In genomic region chr11:61957296-61957813, GRCm38 (mm10) we compare ENCODE assay signal across 8 mouse cellular contexts. TPM values are rescaled to one million over a fixed set of nuclear protein-coding genes. Genes with fewer than 3 reads are reported as not detected.
DNase-seq lines count a peak whose midpoint lies in the region; ATAC-seq and TF ChIP-seq lines count a peak whose summit lies in the region.

No protein-coding gene starts in this region.

- H3K9ac ChIP-seq in forebrain, embryonic 11.5 days (ENCODE audit: low read length), result peak overlapping the region; percentile 55
- 0 out of 2 replicates have a peak overlapping the region, but pooled peaks have one; percentile 31 for H3K9ac ChIP-seq in limb, embryonic 15.5 days

- TF ChIP-seq POLR2A in thymus, adult 2 months (IDR thresholded peaks at IDR 0.05; ENCODE audit: control insufficient read depth, extremely low read depth, insufficient read depth, low read length, poor library complexity), result no peak

- no peak for ATAC-seq in forebrain, embryonic 11.5 days (replicated peaks; ENCODE audit: low FRiP score)
- no peak for ATAC-seq in limb, embryonic 15.5 days (ENCODE audit: insufficient number of reproducible peaks, low FRiP score, low TSS enrichment, low read depth)
- no peak for ATAC-seq in monocyte, adult 5-6 weeks (replicated peaks; ENCODE audit: insufficient number of reproducible peaks, low FRiP score, low TSS enrichment, poor library complexity, severe bottlenecking)

- peaks cover 5% of the 10 kb centered on the region; the same call in 1 of the 2 replicates for H3K4me1 ChIP-seq in thymus, adult 2 months (replicated peaks; ENCODE audit: control insufficient read depth, insufficient read depth, low read length)
- no peaks in the 10 kb centered on the region for H3K4me1 ChIP-seq in forebrain, embryonic 11.5 days (replicated peaks; ENCODE audit: control insufficient read depth, insufficient read depth, low read length)
- H3K4me1 ChIP-seq in limb, embryonic 15.5 days, result peaks cover 8% of the 10 kb centered on the region

- peak overlapping the region; percentile 100 for H3K4me2 ChIP-seq in forebrain, embryonic 11.5 days (ENCODE audit: low read depth, low read length, severe bottlenecking)
- peak overlapping the region; percentile 100 for H3K4me2 ChIP-seq in limb, embryonic 15.5 days

- H3K4me3 ChIP-seq in thymus, adult 2 months (ENCODE audit: control insufficient read depth, insufficient read depth, low read length), result peak overlapping the region; percentile 40
- H3K4me3 ChIP-seq in forebrain, embryonic 11.5 days (ENCODE audit: low read depth, low read length), result peak overlapping the region; percentile 63
- H3K4me3 ChIP-seq in limb, embryonic 15.5 days, result peak overlapping the region; percentile 58

- WGBS in thymus, adult 2 months, result 2% methylated on average over 25 of the region's 25 CpGs
- WGBS in forebrain, embryonic 11.5 days, result 3% methylated on average over 25 of the region's 25 CpGs
- 4% methylated on average over 25 of the region's 25 CpGs for WGBS in limb, embryonic 15.5 days

- no peak for TF ChIP-seq CTCF in thymus, adult 2 months (IDR thresholded peaks at IDR 0.05; ENCODE audit: borderline replicate concordance, control insufficient read depth, extremely low read depth, insufficient read depth, low read length, poor library complexity)

- H3K27me3 ChIP-seq in thymus, adult 2 months (ENCODE audit: control insufficient read depth, insufficient read depth, low read length), result peaks cover 3% of the 10 kb centered on the region; the same call in 1 of the 2 replicates
- H3K27me3 ChIP-seq in forebrain, embryonic 11.5 days (ENCODE audit: control insufficient read depth, insufficient read depth, low read length), result peaks cover 8% of the 10 kb centered on the region
- peaks cover 26% of the 10 kb centered on the region for H3K27me3 ChIP-seq in limb, embryonic 15.5 days

- no peaks in the 10 kb centered on the region for H3K9me3 ChIP-seq in forebrain, embryonic 11.5 days (ENCODE audit: control insufficient read depth, low read length)
- no peaks in the 10 kb centered on the region for H3K9me3 ChIP-seq in limb, embryonic 15.5 days

- peak; percentile 25 to 47 for DNase-seq in frontal cortex, postnatal 36 days (ENCODE audit: low spot score in 2 of 2)
- no peak for DNase-seq in frontal cortex, postnatal 14 days (ENCODE audit: low spot score in 2 of 2)
- DNase-seq in thymus, adult 2 months, result no peak
- DNase-seq in thymus, postnatal 4 days, result no peak
- DNase-seq in forebrain, embryonic 11.5 days (ENCODE audit: low spot score), result no peak
- peak; percentile 28 for DNase-seq in retina, adult 2 months (ENCODE audit: low read depth, low spot score)

- no peak overlapping the region for H3K27ac ChIP-seq in thymus, adult 2 months (ENCODE audit: control insufficient read depth, insufficient read depth, low read length)
- no peak overlapping the region for H3K27ac ChIP-seq in forebrain, embryonic 11.5 days (ENCODE audit: low read depth, low read length)
- H3K27ac ChIP-seq in limb, embryonic 15.5 days, result no peak overlapping the region

- no peaks in the 10 kb centered on the region for H3K36me3 ChIP-seq in thymus, adult 2 months (ENCODE audit: control insufficient read depth, insufficient read depth, low read length)
- H3K36me3 ChIP-seq in forebrain, embryonic 11.5 days (ENCODE audit: control insufficient read depth, insufficient read depth, low read length), result no peaks in the 10 kb centered on the region
- H3K36me3 ChIP-seq in limb, embryonic 15.5 days, result no peaks in the 10 kb centered on the region

RNA-seq across cellular contexts. Expression of gene Specc1, which starts 0.8 kb away (rescaled TPM):
- polyA plus RNA-seq in thymus, adult 2 months (2012; rRNA removed), result 2.1 and 2.4 TPM in 2 replicates
- polyA plus RNA-seq in forebrain, embryonic 11.5 days (2014; fragmentation: Nextera tagmentation; extraction: Ambion mirVana), result 19.0 and 20.2 TPM in 2 replicates
- polyA plus RNA-seq in limb, embryonic 15.5 days (2015; fragmentation: Nextera tagmentation; extraction: Ambion mirVana), result 8.8 and 11.0 TPM in 2 replicates
- total RNA-seq in monocyte, adult 5-6 weeks (2017), result 37.8 to 63.9 TPM (median 41.1 TPM) in 3 replicates

RNA-seq across cellular contexts. Expression of gene Akap10, which starts 27.3 kb away (rescaled TPM):
- 22.2 and 23.9 TPM in 2 replicates for polyA plus RNA-seq in thymus, adult 2 months (2012; rRNA removed)
- 17.2 and 18.6 TPM in 2 replicates for polyA plus RNA-seq in forebrain, embryonic 11.5 days (2014; fragmentation: Nextera tagmentation; extraction: Ambion mirVana)
- 12.8 and 14.7 TPM in 2 replicates for polyA plus RNA-seq in limb, embryonic 15.5 days (2015; fragmentation: Nextera tagmentation; extraction: Ambion mirVana)
- 35.7 to 65.4 TPM (median 59.7 TPM) in 3 replicates for total RNA-seq in monocyte, adult 5-6 weeks (2017)

Comparison
In these comparisons a context has a peak if more than half of its experiments do, and no peak if none do; other contexts are left out.
1. DNase-seq: peak in frontal cortex, postnatal 36 days (2 of 2) and retina, adult 2 months (single experiment); none in frontal cortex, postnatal 14 days (0 of 2), thymus, adult 2 months (single experiment), thymus, postnatal 4 days (single experiment) and forebrain, embryonic 11.5 days (single experiment).
2. Peak in every context shown above with its lines, with median percentiles within 50 percentile points of each other: H3K4me3 ChIP-seq.